Mouse (Mus musculus) monocyte, adult 2 months (primary cell): ENCODE measurements around the gene D430019H16Rik.
A peak's percentile ranks its signal among the peaks of the same experiment; 100 is the strongest.

Experiments used
- DNase-seq, 2 experiments: peaks; one replicate each; pipeline ENCODE4 v3.0.0; 2022; ENCODE audit warnings: low spot score in 2 of 2, low read depth in 1 of 2

D430019H16Rik gene

DNA sequence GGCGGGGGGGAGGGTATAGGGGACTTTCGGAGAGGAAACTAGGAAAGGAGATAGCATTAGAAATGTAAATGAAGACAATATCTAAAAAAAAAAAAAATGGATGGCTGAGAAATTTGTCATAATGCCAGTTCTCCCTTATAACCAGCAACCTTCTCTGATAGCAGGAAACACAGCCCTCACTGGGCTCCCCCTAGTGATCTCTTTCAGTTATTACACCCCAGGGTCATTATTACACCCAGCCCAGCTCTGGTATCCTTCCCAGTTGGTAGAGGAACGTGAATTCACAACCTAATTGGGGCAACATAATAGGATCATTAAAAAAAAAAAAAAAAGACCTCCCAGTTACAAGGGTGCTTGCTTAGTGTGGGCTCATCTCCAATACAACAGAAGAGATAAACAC lies 29.8 kb downstream of the D430019H16Rik start:
- DNase-seq: no peak

DNA sequence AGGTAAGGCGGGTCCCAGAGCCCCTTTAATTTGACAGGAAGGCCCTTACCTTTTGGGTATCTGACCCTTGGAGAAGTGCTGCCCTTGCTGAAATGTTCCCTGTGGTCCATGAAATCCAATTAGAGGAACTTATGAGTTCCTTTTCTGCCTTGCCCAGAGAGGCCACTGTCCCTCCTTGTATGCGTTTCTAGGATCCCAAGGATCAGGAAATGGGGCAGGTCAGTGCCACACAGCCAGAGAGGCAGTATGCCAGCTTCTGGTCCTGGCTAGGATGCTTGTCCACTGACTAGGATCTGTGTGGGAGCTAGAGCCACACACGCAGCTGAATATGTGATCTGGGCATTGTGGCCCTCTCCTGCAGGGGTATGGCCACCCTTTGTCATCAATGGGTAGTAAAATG lies 36.6 kb downstream of the D430019H16Rik start:
- no peak for DNase-seq

DNA sequence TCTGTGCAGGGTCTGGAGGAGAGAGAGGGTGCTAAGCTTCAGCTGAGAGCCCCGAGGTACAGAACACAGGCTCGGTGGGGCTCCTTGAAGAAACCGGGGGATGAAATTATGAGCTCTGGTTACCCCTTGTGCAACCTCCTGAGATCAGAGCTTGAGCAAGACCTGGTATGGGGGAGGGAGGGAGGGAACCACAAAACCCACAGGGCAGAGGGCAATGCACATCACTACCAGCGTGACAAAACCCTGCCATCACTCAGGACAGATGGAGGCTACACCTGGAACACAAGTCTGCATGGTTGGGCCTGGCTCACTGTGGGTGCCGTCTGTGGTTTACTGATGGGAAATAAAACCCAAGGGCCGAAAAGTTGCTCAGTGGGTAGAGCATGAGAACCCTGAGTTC lies 37.1 kb downstream of the D430019H16Rik start:
- DNase-seq: no peak

DNA sequence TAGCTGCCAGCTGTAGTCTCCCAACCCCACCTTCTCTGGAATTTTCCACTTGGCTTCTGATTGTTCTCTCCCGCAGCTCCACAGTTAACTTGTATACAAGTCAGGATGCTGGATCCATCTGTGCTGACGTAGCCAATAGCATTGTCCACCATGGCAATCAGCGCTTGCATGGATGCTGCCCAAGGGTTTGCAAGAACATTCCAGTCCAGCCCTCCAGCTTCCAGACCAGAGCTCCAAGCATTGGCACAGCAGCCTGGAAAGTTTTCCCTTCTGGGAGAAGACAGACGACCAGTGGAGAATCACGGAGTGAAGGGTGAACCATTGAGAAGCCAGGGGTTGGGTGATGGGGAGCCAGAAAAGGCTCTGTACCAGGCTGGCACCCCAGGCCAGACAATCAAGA lies 41.1 kb downstream of the D430019H16Rik start:
- no peak for DNase-seq

DNA sequence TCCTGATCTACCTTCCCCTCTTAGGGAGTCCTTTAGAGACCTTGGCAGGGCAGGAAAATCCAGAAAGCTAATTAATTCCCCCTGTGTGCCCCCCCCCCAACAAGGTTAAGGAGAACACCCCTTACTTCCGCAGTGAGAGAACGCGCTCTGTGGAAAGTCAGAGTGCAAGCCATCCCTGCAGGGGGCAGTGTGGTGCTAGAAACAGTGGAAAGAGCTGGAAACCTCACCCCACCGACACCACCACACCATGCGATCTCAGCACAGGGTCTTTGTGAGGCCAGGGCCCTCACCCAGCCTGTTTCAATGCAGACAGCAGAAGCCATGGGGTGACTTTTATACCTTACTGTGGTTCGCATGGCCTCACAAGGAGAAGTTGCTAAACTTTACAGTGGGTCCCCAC lies 44.2 kb downstream of the D430019H16Rik start:
- peak; percentile 23 to 47 for DNase-seq

DNA sequence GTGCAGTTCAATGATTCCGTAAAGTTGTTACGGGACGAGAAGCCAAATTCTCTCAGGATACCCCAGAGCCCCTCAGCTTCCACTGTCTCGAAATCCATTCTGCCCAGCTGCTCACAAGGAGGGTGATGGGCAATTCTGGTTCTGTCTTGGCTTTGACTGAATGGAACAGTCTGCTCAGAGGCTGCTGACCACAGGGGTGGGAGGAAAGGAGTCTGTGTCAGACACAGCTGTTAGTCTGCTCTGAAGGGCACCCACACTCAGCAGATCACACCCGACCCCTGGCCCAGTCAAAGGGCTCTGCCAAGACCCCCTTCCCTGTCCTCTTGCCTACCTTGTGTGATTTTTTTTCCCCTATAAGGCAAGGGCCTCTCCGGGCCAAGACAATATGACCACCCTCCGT lies 44.8 kb downstream of the D430019H16Rik start:
- DNase-seq: no peak

DNA sequence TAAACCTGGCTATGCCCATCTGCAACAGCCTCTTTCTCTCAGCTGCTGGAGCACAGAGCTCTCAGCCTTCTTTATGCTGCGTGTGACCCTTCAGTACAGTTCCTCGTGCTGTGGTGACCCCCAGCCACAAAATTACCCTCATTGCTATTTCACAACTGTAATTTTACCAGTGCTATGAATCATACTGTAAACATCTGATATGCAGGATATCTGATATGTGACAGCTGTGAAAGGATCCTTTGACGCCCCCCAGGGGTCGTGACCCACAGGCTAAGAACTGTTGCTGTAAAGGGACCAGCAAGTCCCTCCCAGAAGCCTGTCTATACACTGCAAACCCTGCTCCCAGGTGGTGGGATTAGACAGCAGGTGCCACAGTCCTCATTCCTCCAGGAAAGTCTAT lies 45.2 kb downstream of the D430019H16Rik start:
- no peak for DNase-seq

DNA sequence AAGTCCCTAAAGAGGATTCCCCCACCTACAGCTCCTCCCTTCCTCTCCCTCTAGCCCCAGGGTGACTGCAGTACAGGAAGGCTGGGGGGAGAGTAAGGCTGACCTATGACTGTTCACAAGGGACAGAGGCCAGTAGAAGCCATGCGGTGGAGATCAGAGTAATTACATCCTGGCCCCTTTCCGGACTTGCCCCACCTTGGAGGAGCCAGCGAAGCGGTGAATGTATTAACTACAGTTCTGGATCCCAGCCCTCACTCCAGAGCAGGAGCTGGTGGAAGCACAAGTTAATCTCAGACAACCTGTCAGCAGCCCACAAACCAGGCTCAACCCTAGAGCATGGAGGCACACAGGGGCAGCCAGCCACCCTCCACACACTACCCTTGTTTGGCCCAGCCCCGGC lies 47.3 kb downstream of the D430019H16Rik start:
- DNase-seq: no peak

DNA sequence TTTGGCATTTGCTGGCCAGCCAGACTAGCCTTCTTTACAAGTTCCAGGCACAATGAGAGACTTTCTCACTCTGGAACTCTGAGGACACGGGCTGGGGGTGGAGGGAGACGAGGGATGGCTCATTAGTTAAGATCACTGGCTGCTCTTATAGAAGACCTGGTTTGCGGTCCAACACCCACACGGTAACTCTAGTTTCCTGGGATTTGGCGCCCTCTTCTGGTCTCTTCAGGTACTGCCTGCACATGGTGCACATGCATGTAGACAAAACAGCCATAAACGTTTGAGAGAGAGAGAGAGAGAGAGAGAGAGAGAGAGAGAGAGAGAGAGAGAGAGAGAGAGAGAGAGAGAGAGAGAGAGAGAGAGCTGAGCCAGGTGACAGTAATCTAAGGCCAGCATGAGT lies 51.1 kb downstream of the D430019H16Rik start:
- no peak for DNase-seq

DNA sequence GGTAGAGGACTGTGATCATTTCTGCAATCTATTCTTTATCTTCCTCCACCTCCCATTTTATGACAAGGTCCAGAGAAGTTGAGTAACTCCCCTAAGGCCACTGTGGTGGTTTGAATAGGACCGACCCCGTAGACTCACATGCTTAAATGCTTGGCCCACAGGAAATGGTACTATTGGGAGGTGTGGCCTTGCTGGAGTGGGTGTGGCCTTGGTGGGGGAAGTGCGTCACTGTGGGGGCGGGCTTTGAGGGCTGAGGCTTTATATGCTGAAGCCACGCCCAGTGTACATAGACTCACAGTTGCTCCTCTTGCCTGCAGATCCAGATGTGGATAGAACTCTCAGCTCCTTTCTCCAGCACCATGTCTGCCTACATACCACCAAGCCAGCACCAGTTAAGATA lies 57.5 kb downstream of the D430019H16Rik start:
- no peak for DNase-seq

DNA sequence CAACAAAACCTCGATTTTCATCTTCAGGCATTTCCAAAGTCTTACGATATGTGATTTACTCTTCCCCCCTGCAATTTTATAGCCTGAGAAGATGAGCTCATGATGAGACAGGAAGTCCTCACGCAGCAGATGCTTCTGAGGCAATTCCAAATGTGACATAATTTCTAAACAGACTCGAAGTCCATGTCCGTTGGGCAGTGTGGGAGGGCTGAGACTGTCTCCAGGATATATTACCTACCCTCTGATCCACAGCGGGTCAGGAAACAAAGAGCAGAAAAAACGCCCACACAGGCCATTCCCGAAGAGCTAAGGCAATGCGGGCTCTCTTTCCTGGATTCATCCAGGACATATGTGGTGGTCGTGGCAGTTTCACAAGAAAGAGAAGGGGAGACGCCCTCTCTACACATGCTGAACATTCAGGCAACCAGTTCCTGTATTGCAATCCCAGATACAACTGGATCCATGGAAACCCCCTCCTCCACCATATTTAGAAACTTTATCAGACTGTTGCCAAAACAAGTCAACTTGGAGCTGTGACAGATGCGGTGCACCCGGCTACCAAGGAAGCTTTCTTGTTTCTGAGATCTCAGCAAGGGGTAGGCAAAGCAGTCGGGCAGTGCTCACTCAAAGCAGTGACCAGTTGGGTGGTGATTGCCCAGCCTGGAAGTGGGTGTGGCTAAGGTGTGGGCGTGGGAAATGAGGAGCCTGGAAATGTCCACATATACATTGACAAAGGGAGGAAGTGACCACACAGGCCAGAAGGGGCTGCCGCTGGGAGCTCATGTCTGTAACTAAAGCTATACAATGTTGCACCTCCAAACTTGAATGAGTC lies 58.2 kb downstream of the D430019H16Rik start:
- DNase-seq: no peak

DNA sequence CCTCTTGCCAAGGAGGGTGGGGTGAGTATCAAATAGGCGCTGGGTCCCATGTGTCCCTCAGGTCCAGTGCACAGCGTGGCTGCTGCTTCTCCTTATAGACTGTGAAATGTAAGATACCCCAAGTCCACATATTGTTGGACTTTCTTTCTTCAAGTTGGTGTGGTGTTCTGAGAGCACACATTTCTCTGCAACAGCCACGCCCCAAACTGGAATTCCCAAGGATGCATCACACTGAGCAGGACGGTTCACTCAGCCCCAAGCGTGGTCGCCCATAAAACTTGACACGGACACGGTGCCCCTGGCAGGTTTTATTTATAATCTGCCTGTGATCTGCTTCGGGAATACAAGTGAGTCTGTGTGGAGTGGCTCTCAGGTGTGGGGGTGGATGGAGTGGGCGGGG lies 60.5 kb downstream of the D430019H16Rik start:
- DNase-seq: no peak

DNA sequence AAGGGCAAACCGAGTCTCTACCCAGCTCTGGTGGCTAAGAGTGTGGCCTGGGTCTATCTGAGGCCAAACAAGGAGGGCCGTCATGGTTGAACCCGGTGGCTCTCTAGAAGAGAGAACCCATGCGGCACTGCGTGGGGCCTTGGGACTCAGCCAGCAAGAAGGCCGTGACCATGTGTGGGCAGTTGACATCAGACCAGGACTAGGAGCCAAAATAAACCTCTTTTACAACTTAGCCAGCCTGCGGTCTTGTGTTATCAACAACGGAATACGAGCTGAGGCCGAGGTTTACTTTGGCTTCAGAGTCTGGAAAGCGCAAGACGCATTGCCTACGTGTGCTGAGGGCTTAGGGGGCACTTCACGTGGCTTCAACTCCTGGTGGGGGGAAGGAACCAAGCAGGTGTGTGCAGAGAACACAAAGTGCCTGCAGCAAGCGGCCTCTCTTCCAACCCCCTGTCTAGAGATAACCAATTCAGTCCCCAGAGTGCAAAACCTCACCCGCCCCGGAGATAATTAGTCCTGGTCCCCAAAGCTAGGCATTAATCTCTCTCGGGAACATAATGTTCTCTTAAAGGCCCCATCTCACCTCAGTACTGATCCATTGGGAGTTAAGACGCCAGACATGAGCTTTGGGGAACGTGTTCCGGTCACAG lies 63.5 kb downstream of the D430019H16Rik start:
- no peak for DNase-seq

DNA sequence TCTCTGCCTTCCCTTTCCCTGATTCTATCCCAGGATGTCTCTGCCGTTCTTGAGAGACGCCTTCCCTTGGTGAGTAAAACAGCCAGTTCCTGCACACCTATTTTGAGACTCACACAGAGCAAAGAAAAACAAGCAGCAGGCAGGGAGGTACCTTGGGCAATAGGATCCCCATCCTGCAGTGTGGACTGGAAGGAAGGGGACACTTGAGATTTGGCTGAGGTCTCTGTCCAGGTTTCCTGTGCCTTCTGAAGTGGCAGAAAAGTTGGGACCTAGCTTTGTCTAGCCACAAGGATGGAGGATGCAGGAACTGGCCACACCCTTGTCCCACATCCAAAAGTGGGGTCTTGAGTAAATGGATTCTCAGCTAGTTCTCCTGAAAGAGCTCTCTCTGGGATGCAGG lies 66.2 kb downstream of the D430019H16Rik start:
- no peak for DNase-seq

DNA sequence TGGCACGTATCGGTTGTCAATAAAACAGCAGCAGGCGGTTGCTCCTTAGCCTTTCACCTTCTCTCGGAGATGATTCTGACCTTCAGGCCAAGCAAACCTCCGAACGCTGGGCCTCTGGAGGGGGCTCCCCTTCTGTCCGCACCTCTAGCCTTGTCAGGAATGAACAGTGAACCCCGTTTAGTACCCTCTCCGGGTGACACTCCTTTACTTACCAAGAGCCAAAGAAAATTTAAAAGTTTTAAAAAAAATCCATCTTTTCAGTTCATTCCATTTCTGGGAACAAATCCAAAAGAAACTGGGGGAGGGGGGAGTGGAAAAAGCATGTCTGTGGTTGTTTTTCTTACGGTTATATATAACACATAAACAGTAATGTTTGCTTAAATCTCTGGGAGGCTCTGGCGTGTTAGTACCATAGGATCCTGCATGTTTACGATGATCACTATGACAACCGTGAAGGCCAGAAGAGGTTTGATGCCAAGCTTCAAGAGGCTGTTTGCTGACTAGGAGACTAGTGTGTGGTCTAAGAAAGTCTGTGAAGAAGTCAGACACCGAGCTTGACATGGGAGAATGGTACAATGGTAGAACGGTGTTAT lies 67.6 kb downstream of the D430019H16Rik start:
- no peak for DNase-seq

DNA sequence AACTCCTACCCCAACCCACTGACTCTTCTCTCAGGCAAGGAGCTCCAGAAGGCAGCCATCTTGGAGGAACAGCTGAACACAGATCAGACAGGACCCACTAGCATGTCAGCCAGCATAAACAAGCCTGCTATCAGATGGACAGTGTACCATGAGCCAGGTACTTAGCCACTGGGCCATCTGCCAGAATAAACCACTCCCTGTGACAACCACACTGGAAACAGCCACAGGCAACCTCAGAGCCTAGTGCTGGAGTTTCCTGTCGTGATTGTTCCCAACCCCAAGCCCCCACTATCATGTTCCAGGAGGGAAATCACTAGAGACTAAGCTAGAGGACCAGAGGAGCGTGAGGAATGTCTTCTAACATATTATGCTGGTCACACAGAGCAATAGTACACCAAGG lies 70.1 kb downstream of the D430019H16Rik start:
- DNase-seq: no peak

DNA sequence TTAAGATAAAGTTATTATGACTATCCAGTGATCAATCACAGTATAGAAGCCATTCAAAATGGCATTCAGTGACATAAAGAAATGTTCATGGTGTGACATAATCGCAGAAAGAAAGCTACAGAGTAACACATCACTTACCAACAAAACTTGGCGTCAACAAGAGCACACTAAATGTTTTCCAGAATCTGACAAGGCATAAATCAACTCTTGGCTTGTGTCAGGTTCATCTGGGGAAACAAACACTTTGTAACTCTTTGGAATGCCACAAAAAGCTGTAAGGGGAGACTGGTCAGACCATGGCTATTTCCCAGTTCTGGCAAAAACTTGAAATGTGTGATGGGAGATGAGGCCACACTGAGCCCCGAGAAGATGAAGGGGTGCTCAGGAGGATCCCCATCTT lies 72.5 kb downstream of the D430019H16Rik start:
- DNase-seq: no peak

DNA sequence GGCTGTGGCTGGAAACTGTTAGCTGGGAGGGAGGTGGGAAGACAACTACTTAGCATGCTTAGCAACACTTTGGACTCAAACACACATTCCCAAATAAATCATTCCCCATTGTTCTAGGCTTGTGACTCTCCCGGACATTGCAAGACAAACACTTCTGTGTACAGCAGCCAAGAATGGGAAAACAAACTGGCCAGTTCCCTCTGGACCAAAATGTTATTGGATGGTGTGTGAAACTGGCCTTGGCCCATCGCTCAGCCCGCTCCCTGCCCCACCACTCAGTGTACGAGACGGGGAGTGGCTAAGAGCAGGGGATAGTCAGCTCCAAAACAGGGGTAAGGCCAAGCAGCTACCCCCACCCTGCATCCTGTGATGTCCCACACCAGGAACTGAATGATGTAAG lies 73.2 kb downstream of the D430019H16Rik start:
- no peak for DNase-seq

DNA sequence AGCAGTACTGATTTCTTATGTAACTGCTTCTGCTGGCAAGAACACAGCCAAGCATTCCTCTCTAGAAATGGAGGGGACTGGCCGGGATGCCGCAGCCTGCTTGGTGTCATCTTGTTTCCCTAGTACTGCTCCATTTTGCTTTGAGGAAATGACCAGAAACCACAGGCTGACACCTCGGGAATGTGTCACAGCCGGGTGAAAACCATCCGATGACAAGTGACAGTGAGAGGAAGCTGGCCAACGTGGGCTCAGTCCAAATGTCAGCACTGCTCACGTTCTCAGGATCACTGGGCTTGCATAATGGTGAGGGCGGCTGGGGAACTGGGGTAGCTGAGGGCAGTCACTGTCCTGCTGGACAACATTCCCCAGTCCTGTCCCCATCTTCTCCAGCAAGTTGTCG lies 75.9 kb downstream of the D430019H16Rik start:
- DNase-seq: no peak

DNA sequence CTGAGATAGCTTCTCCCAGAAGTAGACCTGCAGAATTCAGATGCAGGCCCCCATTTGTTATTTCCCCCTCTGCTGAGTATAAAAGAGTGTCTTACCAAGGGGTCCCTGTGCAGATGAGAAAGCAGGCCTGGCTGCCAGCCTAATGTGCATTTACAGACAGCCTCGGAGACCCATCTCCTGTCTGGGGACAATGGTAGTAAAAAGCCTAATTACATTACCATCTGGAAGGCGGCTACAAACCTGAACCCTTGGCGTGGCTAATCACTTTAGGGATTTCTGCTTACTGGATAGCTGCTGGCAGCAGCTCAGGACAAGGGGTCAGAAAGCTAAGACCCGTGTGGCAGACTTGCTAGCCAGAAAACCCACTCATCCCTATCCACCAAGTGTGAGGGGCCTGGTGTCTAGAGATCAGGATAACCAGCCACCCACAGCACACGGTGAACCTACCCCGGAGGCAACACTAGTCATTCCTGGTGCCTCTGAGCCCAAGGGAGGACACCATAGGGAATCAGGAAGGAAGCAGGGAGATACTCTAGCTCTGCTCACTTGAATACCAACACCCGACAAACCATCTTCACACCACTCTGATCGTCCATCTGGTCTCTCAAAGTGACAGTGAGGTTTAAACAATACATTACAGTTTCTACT lies 78.2 kb downstream of the D430019H16Rik start:
- no peak for DNase-seq

DNA sequence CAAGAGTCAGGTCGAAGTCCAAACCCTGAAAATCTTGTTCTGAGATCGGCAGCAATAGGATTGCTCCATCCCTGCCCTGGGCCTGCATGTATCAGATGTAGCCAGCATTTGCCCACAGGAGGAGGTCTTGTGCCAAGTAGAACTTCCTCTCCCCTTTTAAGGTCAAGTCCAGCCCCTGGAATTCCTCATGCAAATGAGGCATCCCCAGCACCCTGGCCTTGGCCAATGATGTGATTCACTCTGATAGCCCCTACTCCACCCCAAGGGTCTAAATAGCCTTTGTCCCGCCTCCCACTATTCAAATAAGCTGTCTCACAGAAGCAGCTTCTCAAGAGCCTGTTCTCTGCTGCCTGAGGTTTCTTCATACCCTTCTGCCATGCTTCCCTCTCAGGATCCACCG lies 81.2 kb downstream of the D430019H16Rik start:
- DNase-seq: no peak
